Mouse (Mus musculus) hindbrain, embryonic 15.5 days (tissue): ENCODE results near the gene Slx4ip. TPM values are rescaled to one million over a fixed set of nuclear protein-coding genes. Genes with fewer than 3 reads are reported as not detected.
A peak's percentile ranks its signal among the peaks of the same experiment; 100 is the strongest.

ENCODE experiments used
- ATAC-seq: fragments of 200-750 bp; cut with Nextera tagmentation; 2 replicates; pipeline ENCODE4 v1.8.0; 2017; ENCODE audit warnings: low read depth, moderate number of reproducible peaks, moderate TSS enrichment; ENCODE audit not compliant: low FRiP score
- H3K27ac ChIP-seq: fragments of 300-500 bp; sonication (generic); replicated peaks from 2 replicates; pipeline ENCODE4 v1.5.1; 2015; ENCODE audit warnings: mild to moderate bottlenecking, inconsistent platforms
- H3K27me3 ChIP-seq: fragments of 300-500 bp; sonication (generic); 2 replicates; pipeline ENCODE4 v1.6.1; 2015; ENCODE audit warnings: control low read depth, inconsistent platforms
- H3K36me3 ChIP-seq: fragments of 300-500 bp; sonication (generic); 2 replicates; pipeline ENCODE4 v1.6.1; 2015; ENCODE audit warnings: control low read depth, inconsistent platforms
- H3K4me1 ChIP-seq: fragments of 300-500 bp; sonication (generic); replicated peaks from 2 replicates; pipeline ENCODE4 v1.6.1; 2015; ENCODE audit warnings: control low read depth, inconsistent platforms
- H3K4me2 ChIP-seq: fragments of 300-500 bp; sonication (generic); 2 replicates; pipeline ENCODE4 v1.6.1; 2015; ENCODE audit warnings: moderate library complexity, mild to moderate bottlenecking, inconsistent platforms
- H3K4me3 ChIP-seq: fragments of 300-500 bp; sonication (generic); 2 replicates; pipeline ENCODE4 v1.5.1; 2015; ENCODE audit warnings: mild to moderate bottlenecking, inconsistent platforms
- H3K9ac ChIP-seq: fragments of 300-500 bp; sonication (generic); 2 replicates; pipeline ENCODE4 v1.6.1; 2015; ENCODE audit warnings: inconsistent platforms
- H3K9me3 ChIP-seq: fragments of 300-500 bp; sonication (generic); 2 replicates; pipeline ENCODE4 v1.6.1; 2016; ENCODE audit warnings: control low read depth, inconsistent platforms
- WGBS: fragments of 180-500 bp; shearing (Covaris S2); methylation state at CpG from one replicate; pipeline ENCODE4 v1.1.7; 2015; 5-methylcytosine and 5-hydroxymethylcytosine counted together
- polyA plus RNA-seq: library from polyadenylated mRNA; unstranded; fragments of >200 nt; fragmentation: Nextera tagmentation; extraction: Ambion mirVana; gene quantifications from 2 replicates; pipeline ENCODE4 v1.2.1, GENCODE M21; 2015

Slx4ip gene
- polyA plus RNA-seq, 1 experiment from 2014 or later: 11.3 TPM

DNA sequence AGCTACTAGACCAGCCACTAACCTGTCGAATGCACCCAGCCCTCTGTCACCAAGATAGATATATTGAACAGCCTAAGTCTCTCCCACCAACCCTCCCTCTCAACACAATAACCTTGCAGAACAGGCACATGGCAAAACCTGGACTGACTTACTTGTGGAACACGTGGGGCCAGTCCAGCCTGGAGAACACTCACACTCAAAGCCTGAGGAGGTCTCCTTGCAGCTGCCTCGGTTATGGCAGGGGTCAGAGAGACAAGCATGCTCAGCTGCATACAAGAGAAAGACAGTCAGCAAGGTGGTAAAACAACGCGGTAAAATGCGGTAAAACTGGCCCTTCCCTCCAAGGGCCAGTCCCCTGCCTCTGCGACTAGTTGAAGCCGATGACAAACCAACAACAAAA lies 203.3 kb downstream of the Slx4ip start:
- Histone ChIP-seq H3K9ac (no peak overlapping the region), H3K4me2 (no peak overlapping the region), H3K4me1 (peaks cover 25% of the 10 kb centered on the region), H3K4me3 (no peak overlapping the region), H3K36me3 (no peaks in the 10 kb centered on the region), H3K9me3 (no peaks in the 10 kb centered on the region), H3K27me3 (no peaks in the 10 kb centered on the region), H3K27ac (no peak overlapping the region)
- 46% methylated on average over 8 of the region's 8 CpGs for WGBS
- no peak for ATAC-seq

DNA sequence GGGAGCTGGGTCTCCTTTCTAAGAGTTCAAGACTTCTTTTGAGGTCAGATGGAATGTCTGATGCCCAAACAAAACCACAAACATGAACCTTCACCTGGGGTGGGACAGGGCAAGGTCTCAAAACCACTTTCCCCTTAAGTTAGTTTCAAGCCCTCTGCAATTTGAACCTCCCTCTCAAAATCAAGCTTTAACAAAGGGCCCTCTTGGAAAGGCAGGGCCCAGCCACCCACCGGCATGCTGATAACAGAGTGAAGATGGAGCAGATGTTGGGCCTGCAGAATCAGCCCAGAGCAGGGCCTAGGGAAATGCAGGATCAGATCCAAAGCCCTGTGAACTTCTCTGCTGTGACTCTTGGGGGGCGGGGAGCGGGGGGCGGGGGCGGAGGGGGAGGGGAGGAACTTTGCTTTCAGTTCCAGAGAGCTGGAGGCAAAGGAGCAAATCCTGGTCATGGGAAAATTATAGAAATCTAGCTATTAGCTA lies 206.0 kb downstream of the Slx4ip start:
- no peak overlapping the region for H3K9ac ChIP-seq
- no peak for ATAC-seq
- 5% methylated on average over 5 of the region's 5 CpGs for WGBS
- H3K4me1 ChIP-seq: peaks cover 27% of the 10 kb centered on the region
- H3K4me3 ChIP-seq: no peak overlapping the region
- no peak overlapping the region for H3K4me2 ChIP-seq
- H3K27me3 ChIP-seq: no peaks in the 10 kb centered on the region
- H3K27ac ChIP-seq: no peak overlapping the region
- no peaks in the 10 kb centered on the region for H3K36me3 ChIP-seq
- H3K9me3 ChIP-seq: no peaks in the 10 kb centered on the region

DNA sequence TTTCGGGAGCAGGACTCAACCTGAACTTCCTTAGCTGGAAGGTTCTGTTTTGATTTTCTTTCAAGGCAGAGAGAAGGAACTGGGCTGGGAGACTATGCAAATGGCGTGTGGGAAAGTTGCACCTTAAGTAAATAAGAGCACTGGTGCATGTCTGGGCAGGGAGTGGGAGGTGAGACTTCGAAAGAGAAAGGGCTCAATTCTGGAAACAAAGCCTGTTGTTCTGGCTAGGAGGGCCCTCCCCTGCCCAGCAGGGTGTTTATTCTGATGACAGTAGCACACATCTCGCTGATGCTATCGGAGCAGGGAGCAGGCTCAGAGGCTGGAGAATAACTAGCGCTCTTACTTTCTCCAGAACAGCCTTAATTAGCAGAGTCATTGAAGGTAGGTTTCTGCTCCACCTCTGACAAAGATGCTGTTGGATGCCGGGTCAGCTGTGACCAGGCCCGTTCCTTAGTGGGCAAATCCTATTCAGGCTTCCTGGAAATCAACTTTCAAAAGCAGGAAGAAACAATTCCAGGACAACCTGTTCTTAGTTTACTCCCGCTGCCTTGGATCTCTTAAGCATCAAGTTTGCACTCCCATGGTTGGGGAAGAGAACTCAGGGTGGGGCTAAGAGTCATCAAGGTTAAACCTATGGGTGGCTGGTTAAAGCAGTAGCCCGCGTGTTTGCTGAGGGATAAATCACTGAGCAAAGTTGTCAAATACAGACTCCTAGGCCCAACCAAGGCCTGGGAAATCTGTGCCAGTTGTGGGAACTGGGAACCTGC lies 207.4 kb downstream of the Slx4ip start:
- peaks cover 18% of the 10 kb centered on the region for H3K4me1 ChIP-seq
- no peak overlapping the region for H3K4me2 ChIP-seq
- no peaks in the 10 kb centered on the region for H3K9me3 ChIP-seq
- H3K4me3 ChIP-seq: no peak overlapping the region
- ATAC-seq: no peak
- H3K27me3 ChIP-seq: no peaks in the 10 kb centered on the region
- H3K36me3 ChIP-seq: no peaks in the 10 kb centered on the region
- no peak overlapping the region for H3K9ac ChIP-seq
- H3K27ac ChIP-seq: no peak overlapping the region
- WGBS: 30% methylated on average over 11 of the region's 11 CpGs

DNA sequence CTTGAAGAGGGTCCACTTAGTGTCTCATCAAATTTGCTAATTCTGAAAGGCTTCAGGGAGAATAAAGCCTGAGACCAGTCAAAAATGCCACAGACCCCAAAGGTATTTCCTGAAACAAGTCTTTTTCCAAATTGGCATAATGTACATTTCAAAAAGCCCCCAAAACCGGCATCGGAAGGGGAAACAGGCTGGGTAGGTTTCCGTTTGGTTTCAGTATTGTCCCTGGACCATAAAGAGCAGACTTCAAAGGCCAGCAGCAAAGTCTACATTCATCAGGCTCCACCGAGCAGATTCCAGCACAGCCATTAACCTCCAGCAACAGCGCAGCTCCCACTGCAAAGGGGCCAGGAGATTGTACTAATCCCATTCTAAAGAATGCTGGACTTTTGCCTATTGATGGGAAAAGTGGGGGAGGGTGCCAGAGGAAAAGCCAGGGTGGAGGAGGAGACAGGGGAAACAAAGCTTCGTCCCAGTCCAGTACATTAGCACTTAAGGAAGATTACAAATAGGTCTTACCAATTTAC lies 208.3 kb downstream of the Slx4ip start:
- Histone ChIP-seq H3K4me1 (peaks cover 18% of the 10 kb centered on the region), H3K9ac (no peak overlapping the region), H3K27ac (no peak overlapping the region), H3K9me3 (no peaks in the 10 kb centered on the region), H3K4me2 (no peak overlapping the region), H3K4me3 (no peak overlapping the region), H3K27me3 (no peaks in the 10 kb centered on the region), H3K36me3 (no peaks in the 10 kb centered on the region)
- ATAC-seq: no peak
- WGBS: 16% methylated on average over 6 of the region's 6 CpGs

DNA sequence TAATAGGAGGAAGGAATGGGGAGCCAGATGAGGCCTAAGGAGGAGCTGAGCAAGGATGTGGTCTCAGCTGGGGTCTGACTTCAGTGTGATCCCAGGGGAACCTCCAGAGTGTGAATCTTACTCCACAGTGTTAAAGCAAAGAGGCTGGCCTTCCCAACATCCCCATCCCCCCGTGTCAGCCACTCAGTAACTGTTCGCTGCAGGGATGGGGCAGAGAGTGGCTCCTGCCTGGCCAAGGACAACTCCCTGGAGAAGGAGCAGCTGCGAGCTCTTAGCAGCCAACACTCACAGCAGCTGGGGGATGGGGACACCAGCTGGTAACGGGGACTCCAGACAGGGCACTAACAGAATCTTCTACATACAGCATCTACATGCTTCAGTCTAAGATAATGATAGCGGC lies 210.1 kb downstream of the Slx4ip start:
- Histone ChIP-seq H3K27me3 (no peaks in the 10 kb centered on the region; the same call in 1 of the 2 replicates), H3K4me2 (no peak overlapping the region), H3K9me3 (no peaks in the 10 kb centered on the region), H3K4me1 (peaks cover 18% of the 10 kb centered on the region), H3K27ac (no peak overlapping the region), H3K4me3 (no peak overlapping the region), H3K9ac (no peak overlapping the region), H3K36me3 (no peaks in the 10 kb centered on the region)
- WGBS: 29% methylated on average over 5 of the region's 5 CpGs
- peak; percentile 71 for ATAC-seq

DNA sequence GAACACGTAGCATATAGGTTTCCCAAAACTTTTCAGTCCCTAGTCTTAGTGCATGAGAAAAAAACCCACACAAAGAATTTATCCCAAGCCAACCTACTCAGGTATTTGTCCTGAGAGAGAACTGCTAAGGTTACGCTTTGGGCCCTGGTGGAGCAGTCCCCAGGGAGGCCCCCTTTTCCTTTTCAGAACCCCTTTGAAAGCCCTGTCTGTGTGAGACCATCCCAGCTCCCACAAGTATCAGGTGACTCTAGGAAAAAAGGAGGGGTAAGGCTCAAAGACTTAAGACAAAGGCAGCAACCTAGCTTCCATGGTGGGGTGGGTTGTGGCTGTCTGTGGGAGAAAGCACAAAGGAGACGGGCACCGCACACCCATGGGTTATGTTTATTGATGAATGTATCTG lies 216.2 kb downstream of the Slx4ip start:
- no peak for ATAC-seq
- Histone ChIP-seq H3K4me3 (no peak overlapping the region), H3K36me3 (no peaks in the 10 kb centered on the region), H3K4me2 (no peak overlapping the region), H3K9ac (no peak overlapping the region), H3K27ac (no peak overlapping the region), H3K27me3 (peaks cover 3% of the 10 kb centered on the region; the same call in 1 of the 2 replicates), H3K4me1 (peaks cover 39% of the 10 kb centered on the region), H3K9me3 (no peaks in the 10 kb centered on the region)
- WGBS: 61% methylated on average over 4 of the region's 4 CpGs

DNA sequence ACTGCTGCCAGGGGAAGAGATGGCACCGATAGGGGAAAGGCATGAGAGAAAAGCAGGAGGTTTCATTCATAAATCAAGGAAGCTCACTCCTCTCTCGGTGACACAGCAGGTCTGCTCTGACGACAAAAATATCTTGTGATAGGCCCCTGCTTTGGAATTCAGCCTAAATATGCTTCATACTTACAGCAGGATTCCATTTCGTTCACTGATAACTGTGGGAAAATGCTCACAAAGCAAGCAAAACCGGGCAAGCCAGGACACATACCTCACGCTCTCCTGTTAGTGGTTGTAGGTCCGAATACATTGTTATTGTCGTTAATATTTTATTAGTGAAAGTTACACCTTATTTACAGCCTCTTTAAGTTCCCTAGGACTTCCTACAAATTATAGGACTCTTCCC lies 216.9 kb downstream of the Slx4ip start:
- Histone ChIP-seq H3K4me1 (peaks cover 47% of the 10 kb centered on the region), H3K4me3 (no peak overlapping the region), H3K27me3 (peaks cover 3% of the 10 kb centered on the region; the same call in 1 of the 2 replicates), H3K27ac (no peak overlapping the region), H3K9me3 (no peaks in the 10 kb centered on the region), H3K36me3 (no peaks in the 10 kb centered on the region), H3K4me2 (no peak overlapping the region), H3K9ac (no peak overlapping the region)
- WGBS: 58% methylated on average over 8 of the region's 8 CpGs
- ATAC-seq: no peak

DNA sequence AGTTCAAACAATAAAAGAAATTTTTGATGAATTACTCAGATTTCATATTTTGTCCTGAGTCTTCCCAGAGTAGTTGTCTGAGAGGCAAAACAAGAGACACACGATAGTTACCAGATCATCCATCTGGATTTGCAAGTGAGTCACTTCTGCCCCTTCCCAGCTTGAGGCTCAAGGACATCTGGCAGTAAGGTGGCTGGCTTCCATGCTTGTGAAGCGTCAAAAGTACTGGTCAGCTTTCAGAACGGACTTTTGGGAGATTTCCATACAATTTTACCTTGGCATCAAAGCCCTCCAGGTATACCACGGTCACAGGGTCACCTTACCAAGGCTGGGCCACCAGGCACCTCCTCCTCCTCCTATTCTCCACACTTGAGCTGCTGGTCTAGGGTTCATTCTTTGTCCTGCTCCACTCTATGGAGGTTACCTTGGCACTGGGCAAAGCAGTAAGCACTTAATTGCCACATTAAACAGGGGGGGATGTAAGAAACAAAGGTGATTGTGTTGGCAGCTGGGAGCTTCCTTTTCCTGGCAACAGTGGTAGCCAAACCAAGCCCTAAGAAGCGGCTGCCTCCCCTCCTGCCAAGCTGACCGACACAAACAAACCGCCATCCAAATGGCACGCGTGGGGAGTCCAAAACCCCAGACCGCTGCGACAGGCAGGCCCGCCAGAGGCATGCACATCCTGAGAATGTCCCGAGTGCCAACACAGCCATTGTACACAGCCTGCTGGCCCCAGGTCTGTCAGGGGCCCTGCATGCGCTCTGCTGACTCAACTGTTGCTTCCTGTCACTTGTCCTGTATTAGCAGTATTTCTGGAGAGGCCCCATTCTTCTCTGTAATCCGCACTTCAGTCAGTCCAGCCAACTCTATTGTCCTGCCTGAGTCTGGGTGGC lies 218.5 kb downstream of the Slx4ip start:
- 24% methylated on average over 15 of the region's 15 CpGs for WGBS
- Histone ChIP-seq H3K4me2 (peak overlapping the region; percentile 29), H3K27ac (no peak overlapping the region; the same call in 1 of the 2 replicates), H3K4me3 (no peak overlapping the region), H3K4me1 (peaks cover 60% of the 10 kb centered on the region), H3K27me3 (peaks cover 3% of the 10 kb centered on the region; the same call in 1 of the 2 replicates), H3K9me3 (no peaks in the 10 kb centered on the region), H3K36me3 (no peaks in the 10 kb centered on the region), H3K9ac (no peak overlapping the region)
- peak; percentile 79 for ATAC-seq

DNA sequence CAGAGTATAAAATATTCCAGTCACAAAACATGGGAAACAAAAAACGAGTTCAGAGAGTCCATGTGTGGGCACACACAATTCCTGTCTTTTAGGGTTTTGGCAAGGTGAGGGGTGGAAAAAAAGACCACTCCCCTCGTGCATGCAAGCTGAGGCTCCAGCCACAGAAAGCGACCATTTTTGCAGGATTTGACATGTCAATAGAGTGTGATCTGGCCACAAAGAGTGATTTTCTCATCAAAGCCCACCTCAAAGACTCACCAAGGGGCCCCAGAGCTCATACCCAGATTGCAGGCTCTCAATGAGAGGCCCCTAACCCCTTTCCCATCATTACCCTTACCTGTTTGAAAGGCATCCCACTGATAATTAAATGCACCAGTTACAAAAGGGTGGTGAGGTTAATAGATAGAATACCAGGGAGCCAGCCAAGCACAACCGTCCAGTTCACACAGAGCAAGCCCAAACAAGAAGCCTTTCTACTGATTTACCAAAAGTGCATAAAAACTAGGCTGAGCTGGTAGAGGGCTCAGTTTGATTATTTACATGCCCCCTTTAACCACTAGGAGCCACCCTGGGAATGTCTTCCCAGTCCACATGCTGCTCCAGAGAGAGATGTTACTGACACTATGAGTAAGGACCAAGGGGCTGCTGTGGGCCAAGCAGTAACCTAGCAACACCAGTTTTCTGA lies 219.3 kb downstream of the Slx4ip start:
- WGBS: 17% methylated on average over 4 of the region's 4 CpGs
- Histone ChIP-seq H3K4me2 (0 out of 2 replicates have a peak overlapping the region, but pooled peaks have one; percentile 29), H3K4me1 (peaks cover 68% of the 10 kb centered on the region), H3K36me3 (no peaks in the 10 kb centered on the region), H3K9me3 (no peaks in the 10 kb centered on the region), H3K4me3 (no peak overlapping the region), H3K27me3 (0 out of 2 replicates have a peak, but pooled peaks cover 3% of the 10 kb centered on the region), H3K27ac (peak overlapping the region; percentile 52; the same call in 1 of the 2 replicates), H3K9ac (no peak overlapping the region)
- no peak for ATAC-seq

DNA sequence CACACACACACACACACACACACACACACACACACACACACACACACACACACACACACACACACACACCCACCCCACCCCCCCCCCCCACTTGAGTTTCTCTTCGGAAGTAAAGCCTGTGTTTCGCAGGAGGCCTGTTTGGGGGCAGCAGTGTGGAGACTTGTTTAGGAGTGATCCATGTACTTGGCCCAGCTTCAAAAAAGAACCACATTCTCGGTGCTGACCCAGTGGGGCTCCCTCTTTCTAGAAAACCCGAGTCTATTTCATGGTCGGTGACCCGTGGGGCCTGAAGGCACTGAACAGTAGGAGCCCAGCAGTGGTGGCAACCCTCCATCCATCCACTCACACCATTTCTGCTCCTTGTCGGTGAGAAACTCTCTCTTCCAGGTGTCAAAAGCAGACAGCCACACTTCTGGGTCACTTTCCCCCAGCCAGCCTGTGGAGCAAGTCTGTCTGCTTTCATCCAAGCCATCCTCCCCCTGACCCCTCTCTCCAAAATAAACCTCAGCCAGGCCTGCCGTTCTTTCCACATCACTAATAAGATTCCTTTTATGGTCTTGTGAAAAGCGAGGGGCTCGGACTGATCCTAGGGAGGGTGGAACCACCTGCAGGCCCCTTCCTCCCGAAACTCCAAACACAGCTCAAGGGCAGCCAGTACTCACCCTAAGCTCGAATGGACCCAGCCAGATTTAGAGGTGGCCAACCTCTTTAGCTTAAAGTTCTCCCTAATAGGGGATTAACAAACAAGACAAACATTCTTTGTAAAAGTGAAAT lies 222.5 kb downstream of the Slx4ip start:
- WGBS: 3% methylated on average over 12 of the region's 12 CpGs
- H3K4me1 ChIP-seq: peaks cover 71% of the 10 kb centered on the region
- ATAC-seq: no peak
- peak overlapping the region; percentile 98 for H3K4me2 ChIP-seq
- H3K4me3 ChIP-seq: peak overlapping the region; percentile 57
- H3K27ac ChIP-seq: peak overlapping the region; percentile 76; the same call in 1 of the 2 replicates
- 0 out of 2 replicates have a peak overlapping the region, but pooled peaks have one; percentile 62 for H3K9ac ChIP-seq
- H3K36me3 ChIP-seq: no peaks in the 10 kb centered on the region
- 0 out of 2 replicates have a peak, but pooled peaks cover 6% of the 10 kb centered on the region for H3K27me3 ChIP-seq
- no peaks in the 10 kb centered on the region for H3K9me3 ChIP-seq
